Mouse (Mus musculus): ENCODE measurements at regions not wholly inside any gene's neighbourhood (a gene's known extent, or its start where the extent isn't known, plus 50 kb on each side); places are given as distances from the start of the nearest gene placed in this dataset.

- Histone ChIP-seq H3K4me3 (replicated peaks; ENCODE audit: low read length) (no peak overlapping the region), H3K27ac (replicated peaks; ENCODE audit: low read depth, low read length) (no peak overlapping the region), H3K4me2 (replicated peaks; ENCODE audit: low read depth, low read length, severe bottlenecking) (no peak overlapping the region), H3K9ac (ENCODE audit: low read depth, low read length, severe bottlenecking) (no peak overlapping the region), H3K36me3 (ENCODE audit: control insufficient read depth, insufficient read depth, low read length) (no peaks in the 10 kb centered on the region), H3K4me1 (ENCODE audit: control insufficient read depth, insufficient read depth, low read length) (peaks cover 13% of the 10 kb centered on the region), H3K9me3 (ENCODE audit: control insufficient read depth, low read length) (no peaks in the 10 kb centered on the region), H3K27me3 (ENCODE audit: control insufficient read depth, insufficient read depth, low read length) (no peaks in the 10 kb centered on the region)
- TF ChIP-seq POLR2A (IDR thresholded peaks at IDR 0.05; ENCODE audit: borderline replicate concordance, extremely low read depth, insufficient read depth, insufficient read length), result no peak
- 32% methylated on average over 7 of the region's 7 CpGs for WGBS
- ATAC-seq (ENCODE audit: low FRiP score, low read depth), result 0 out of 2 replicates have a peak, but pooled peaks have one; percentile 25
- no peak for DNase-seq (ENCODE audit: low spot score)
These were observed 55.0 kb upstream of the Tanc1 start for GRCm38 (mm10) chr2:59556870-59557269.

- no peak for TF ChIP-seq POLR2A (IDR thresholded peaks at IDR 0.05; ENCODE audit: borderline replicate concordance, extremely low read depth, insufficient read depth, insufficient read length)
- no peaks in the 10 kb centered on the region for H3K36me3 ChIP-seq (ENCODE audit: control insufficient read depth, insufficient read depth, low read length)
- H3K4me2 ChIP-seq (replicated peaks; ENCODE audit: low read depth, low read length, severe bottlenecking), result no peak overlapping the region
- ATAC-seq (ENCODE audit: low FRiP score, low read depth) (no peak), DNase-seq (ENCODE audit: low spot score) (peak; percentile 47)
- no peak overlapping the region for H3K27ac ChIP-seq (replicated peaks; ENCODE audit: low read depth, low read length)
- WGBS, result 30% methylated on average over 7 of the region's 7 CpGs
- H3K9me3 ChIP-seq (ENCODE audit: control insufficient read depth, low read length), result peaks cover 5% of the 10 kb centered on the region; the same call in 1 of the 2 replicates
- H3K27me3 ChIP-seq (ENCODE audit: control insufficient read depth, insufficient read depth, low read length), result no peaks in the 10 kb centered on the region
- H3K4me1 ChIP-seq (ENCODE audit: control insufficient read depth, insufficient read depth, low read length), result peaks cover 23% of the 10 kb centered on the region
- no peak overlapping the region for H3K4me3 ChIP-seq (replicated peaks; ENCODE audit: low read length)
- H3K9ac ChIP-seq (ENCODE audit: low read depth, low read length, severe bottlenecking), result no peak overlapping the region
These were observed 51.4 kb upstream of the Tanc1 start for GRCm38 (mm10) chr2:59560488-59560887.
